Comparison of ENCODE assay signal across 8 mouse cellular contexts in genomic region chr12:114650432-114651101, GRCm38 (mm10).
DNase-seq lines count a peak whose midpoint lies in the region; ATAC-seq lines count a peak whose summit lies in the region.
"Not testable (repeated sequence)": the region's sequence is repeated elsewhere in the genome, so short reads cannot be mapped to it uniquely, and the experiment has no call there.

No protein-coding gene starts in this region.

- not testable (repeated sequence) for H3K36me3 ChIP-seq in splenic B cell, adult 2 months (ENCODE audit: control insufficient read depth, insufficient read depth, low read length, poor library complexity, severe bottlenecking)

- peak; percentile 59 for DNase-seq in 416B (ENCODE audit: low read depth)
- peak; percentile 64 for DNase-seq in induced T-regulatory cell, adult 2 months (ENCODE audit: low read depth)
- peak; percentile 0 for DNase-seq in lung, postnatal 36 days
- DNase-seq in naive thymus-derived CD4-positive, alpha-beta T cell, adult 2 months (ENCODE audit: low read depth): peak; percentile 80
- peak; percentile 69 for DNase-seq in splenic B cell, adult 2 months (ENCODE audit: low read depth, low spot score)
- DNase-seq in thymus, postnatal 14 days: peak; percentile 72

- H3K27me3 ChIP-seq in splenic B cell, adult 2 months (ENCODE audit: control insufficient read depth, insufficient read depth, low read length, poor library complexity, severe bottlenecking): not testable (repeated sequence)

- peak; percentile 61 for ATAC-seq in CD4-positive, CD25-positive, alpha-beta regulatory T cell, adult 4 months
- ATAC-seq in common myeloid progenitor, adult 5-6 weeks (replicated peaks; ENCODE audit: low read depth, poor library complexity, severe bottlenecking): peak; percentile 77

Comparison
In these comparisons a context has a peak if more than half of its experiments do, and no peak if none do; other contexts are left out.
1. Peak in every context shown above with its lines: DNase-seq and ATAC-seq.
2. DNase-seq: peak in every context shown above with its lines; median percentile 80 in naive thymus-derived CD4-positive, alpha-beta T cell, adult 2 months; 72 in thymus, postnatal 14 days; 69 in splenic B cell, adult 2 months; 64 in induced T-regulatory cell, adult 2 months; 59 in 416B; 0 in lung, postnatal 36 days.